Mouse (Mus musculus) midbrain, postnatal 0 days (tissue): Measurements from ENCODE around the gene Dnajc27. TPM values are rescaled to one million over a fixed set of nuclear protein-coding genes. Genes with fewer than 3 reads are reported as not detected.
A peak's percentile ranks its signal among the peaks of the same experiment; 100 is the strongest.

ENCODE experiments used
- ATAC-seq: fragments of 200-750 bp; cut with Nextera tagmentation; 2 replicates; pipeline ENCODE4 v1.8.0; 2017; ENCODE audit warnings: moderate number of reproducible peaks, mild to moderate bottlenecking, moderate TSS enrichment, moderate library complexity; ENCODE audit not compliant: low FRiP score
- DNase-seq: peaks from one replicate; pipeline ENCODE4 v3.0.0-alpha.2; 2015; ENCODE audit warnings: low spot score
- H3K27ac ChIP-seq: fragments of 300-500 bp; sonication (generic); 2 replicates; pipeline ENCODE4 v1.5.1; 2014; ENCODE audit warnings: low read depth, mild to moderate bottlenecking, low read length, mixed read lengths
- H3K27me3 ChIP-seq: fragments of 300-500 bp; sonication (generic); 2 replicates; pipeline ENCODE4 v1.6.1; 2014; ENCODE audit warnings: low read length, control low read depth, mixed read lengths; ENCODE audit not compliant: insufficient read depth
- H3K36me3 ChIP-seq: fragments of 300-500 bp; sonication (generic); 2 replicates; pipeline ENCODE4 v1.6.1; 2014; ENCODE audit warnings: low read length, control low read depth, mixed read lengths; ENCODE audit not compliant: insufficient read depth
- H3K4me1 ChIP-seq: fragments of 300-500 bp; sonication (generic); 2 replicates; pipeline ENCODE4 v1.6.1; 2014; ENCODE audit warnings: mild to moderate bottlenecking, control low read depth, antibody characterized with exemption, low read length, mixed read lengths; ENCODE audit not compliant: insufficient read depth
- H3K4me2 ChIP-seq: fragments of 300-500 bp; sonication (generic); 2 replicates; pipeline ENCODE4 v1.6.1; 2014; ENCODE audit warnings: low read depth, mild to moderate bottlenecking, low read length, mixed read lengths; ENCODE audit not compliant: poor library complexity, severe bottlenecking
- H3K4me3 ChIP-seq: fragments of 300-500 bp; sonication (generic); 2 replicates; pipeline ENCODE4 v1.5.1; 2014; ENCODE audit warnings: low read depth, mild to moderate bottlenecking, low read length, moderate library complexity
- H3K9ac ChIP-seq: fragments of 300-500 bp; sonication (generic); replicated peaks from 2 replicates; pipeline ENCODE4 v1.6.1; 2014; ENCODE audit warnings: mild to moderate bottlenecking, low read length, moderate library complexity, mixed read lengths; ENCODE audit not compliant: poor library complexity, severe bottlenecking
- H3K9me3 ChIP-seq: fragments of 300-500 bp; sonication (generic); 2 replicates; pipeline ENCODE4 v1.6.1; 2016; ENCODE audit warnings: low read length, control low read depth
- CTCF ChIP-seq: IDR thresholded peaks from 2 replicates; pipeline ENCODE4 v1.5.1; 2016; ENCODE audit warnings: antibody characterized with exemption, mild to moderate bottlenecking
- WGBS: fragments of 180-500 bp; shearing (Covaris S2); extraction: QIAGEN DNeasy Blood & Tissue Kit; methylation state at CpG from one replicate; pipeline ENCODE4 v1.1.7; 2014; 5-methylcytosine and 5-hydroxymethylcytosine counted together
- polyA plus RNA-seq: library from polyadenylated mRNA; unstranded; fragments of >200 nt; fragmentation: Nextera tagmentation; extraction: Ambion mirVana; gene quantifications from 2 replicates; pipeline ENCODE4 v1.2.1, GENCODE M21; 2015
- total RNA-seq: library from RNA; depleted of rRNA; stranded (reverse); fragments of >200 nt; gene quantifications from 2 replicates; pipeline ENCODE4 v1.2.3, GENCODE M21; 2014; rRNA removed

The Dnajc27 gene
- total RNA-seq, result 51.9 and 54.3 TPM in 2 replicates
- polyA plus RNA-seq, result 26.1 and 28.0 TPM in 2 replicates

DNA sequence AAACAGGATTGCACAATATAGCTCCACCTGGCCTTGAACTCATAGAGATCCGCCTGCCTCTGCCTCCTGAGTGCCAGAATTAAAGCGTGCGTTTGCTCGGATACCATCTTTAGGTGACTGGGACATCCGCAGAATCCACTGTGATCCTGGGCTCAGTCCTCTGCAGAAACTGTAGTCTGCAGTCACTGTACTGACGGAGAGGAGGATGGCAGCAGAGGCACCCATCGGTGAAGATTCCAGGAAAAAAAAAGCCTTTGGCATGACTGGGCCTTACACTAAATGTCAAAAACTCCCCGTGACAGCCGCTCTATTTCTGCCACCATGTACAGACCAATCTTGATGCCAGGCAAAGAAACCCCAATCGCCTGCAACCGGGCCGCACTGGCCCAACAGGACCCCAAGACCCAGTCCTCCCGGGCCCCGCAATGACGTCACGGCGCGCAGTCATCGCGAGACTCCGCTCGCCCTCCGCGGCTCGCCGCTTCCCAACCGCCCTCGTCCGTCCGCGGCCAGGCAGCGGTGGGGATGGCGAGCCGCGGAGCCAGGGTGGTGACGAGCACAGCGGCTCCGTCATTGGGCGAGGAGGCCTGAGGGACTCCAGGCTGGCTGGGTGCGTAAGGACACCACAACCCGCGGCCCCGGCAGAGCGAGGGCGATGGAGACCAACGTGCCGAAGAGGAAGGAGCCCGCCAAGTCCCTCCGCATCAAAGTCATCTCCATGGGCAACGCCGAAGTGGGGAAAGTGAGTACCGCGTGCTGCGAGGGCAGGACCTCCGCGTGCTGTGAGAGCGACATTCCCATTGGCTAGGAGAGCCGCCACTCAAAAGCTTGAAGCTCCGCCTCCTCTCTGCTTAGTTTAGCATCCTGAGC lies at the start of gene Dnajc27:
Gene Dnajc27 (plus strand): TSS at position 452 of the 870 bp plus-strand sequence.
- DNase-seq (peak; percentile 96), ATAC-seq (peak; percentile 96)
- TF ChIP-seq CTCF, result no peak; the same call in 1 of the 2 replicates
- 5% methylated on average over 58 of the region's 59 CpGs for WGBS
- H3K4me3 ChIP-seq, result peak within 1 kb of the TSS; percentile 52
- no peaks in the 10 kb centered on the region for H3K27me3 ChIP-seq
- H3K4me1 ChIP-seq, result no peaks in the 10 kb centered on the region; the same call in 1 of the 2 replicates
- H3K36me3 ChIP-seq, result peaks cover 9% of the 10 kb centered on the region
- H3K27ac ChIP-seq, result peak within 1 kb of the TSS; percentile 96
- H3K9me3 ChIP-seq, result no peaks in the 10 kb centered on the region
- peak within 1 kb of the TSS; percentile 63 for H3K4me2 ChIP-seq
- H3K9ac ChIP-seq, result peak within 1 kb of the TSS; percentile 76

DNA sequence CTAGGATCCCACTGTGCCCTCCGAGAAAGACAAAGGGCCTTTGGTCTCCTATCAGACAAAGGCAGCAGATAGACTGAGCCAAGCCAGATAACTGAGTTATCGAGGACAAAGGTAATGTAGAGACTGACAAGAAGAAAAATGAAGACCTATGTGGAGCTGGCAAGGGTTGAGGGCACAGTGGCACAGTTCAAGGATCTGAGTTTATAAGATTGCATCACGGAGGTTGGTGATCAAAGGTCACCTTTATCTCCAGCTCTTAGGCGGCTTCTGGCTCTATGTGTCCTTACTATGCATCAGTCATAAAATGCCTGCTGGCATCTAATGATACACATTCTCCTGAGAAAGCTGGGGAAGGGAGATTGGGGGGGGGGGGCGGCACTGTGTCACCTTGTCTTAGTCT lies 46.2 kb upstream of the Dnajc27 start:
- no peak overlapping the region for H3K4me2 ChIP-seq
- H3K9ac ChIP-seq, result no peak overlapping the region
- no peaks in the 10 kb centered on the region for H3K9me3 ChIP-seq
- WGBS, result 88% methylated on average over 5 of the region's 5 CpGs
- ATAC-seq (no peak), DNase-seq (no peak)
- no peaks in the 10 kb centered on the region for H3K36me3 ChIP-seq
- H3K27me3 ChIP-seq, result no peaks in the 10 kb centered on the region
- H3K27ac ChIP-seq, result no peak overlapping the region
- TF ChIP-seq CTCF, result no peak
- H3K4me3 ChIP-seq, result no peak overlapping the region
- peaks cover 10% of the 10 kb centered on the region for H3K4me1 ChIP-seq

DNA sequence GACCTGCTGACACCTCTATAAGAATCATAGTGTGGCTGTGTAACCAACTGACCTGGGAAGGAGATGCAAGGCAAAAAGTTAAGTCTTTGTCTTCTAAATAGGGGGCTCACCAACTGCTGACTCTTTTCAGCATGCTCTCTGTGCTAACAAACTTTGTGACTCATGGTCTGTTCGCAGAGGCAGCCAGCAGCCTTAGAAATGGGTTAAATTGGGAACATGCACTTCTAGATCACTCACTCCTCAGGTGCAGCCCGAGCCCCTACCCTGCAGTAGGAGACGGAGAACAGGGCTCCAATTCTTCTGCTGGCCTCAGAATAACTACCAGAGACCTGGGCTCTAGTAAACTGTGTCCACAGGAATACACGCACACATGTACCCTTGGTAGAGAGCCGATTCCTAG lies 44.9 kb upstream of the Dnajc27 start:
- peak overlapping the region; percentile 74; the same call in 1 of the 2 replicates for H3K27ac ChIP-seq

DNA sequence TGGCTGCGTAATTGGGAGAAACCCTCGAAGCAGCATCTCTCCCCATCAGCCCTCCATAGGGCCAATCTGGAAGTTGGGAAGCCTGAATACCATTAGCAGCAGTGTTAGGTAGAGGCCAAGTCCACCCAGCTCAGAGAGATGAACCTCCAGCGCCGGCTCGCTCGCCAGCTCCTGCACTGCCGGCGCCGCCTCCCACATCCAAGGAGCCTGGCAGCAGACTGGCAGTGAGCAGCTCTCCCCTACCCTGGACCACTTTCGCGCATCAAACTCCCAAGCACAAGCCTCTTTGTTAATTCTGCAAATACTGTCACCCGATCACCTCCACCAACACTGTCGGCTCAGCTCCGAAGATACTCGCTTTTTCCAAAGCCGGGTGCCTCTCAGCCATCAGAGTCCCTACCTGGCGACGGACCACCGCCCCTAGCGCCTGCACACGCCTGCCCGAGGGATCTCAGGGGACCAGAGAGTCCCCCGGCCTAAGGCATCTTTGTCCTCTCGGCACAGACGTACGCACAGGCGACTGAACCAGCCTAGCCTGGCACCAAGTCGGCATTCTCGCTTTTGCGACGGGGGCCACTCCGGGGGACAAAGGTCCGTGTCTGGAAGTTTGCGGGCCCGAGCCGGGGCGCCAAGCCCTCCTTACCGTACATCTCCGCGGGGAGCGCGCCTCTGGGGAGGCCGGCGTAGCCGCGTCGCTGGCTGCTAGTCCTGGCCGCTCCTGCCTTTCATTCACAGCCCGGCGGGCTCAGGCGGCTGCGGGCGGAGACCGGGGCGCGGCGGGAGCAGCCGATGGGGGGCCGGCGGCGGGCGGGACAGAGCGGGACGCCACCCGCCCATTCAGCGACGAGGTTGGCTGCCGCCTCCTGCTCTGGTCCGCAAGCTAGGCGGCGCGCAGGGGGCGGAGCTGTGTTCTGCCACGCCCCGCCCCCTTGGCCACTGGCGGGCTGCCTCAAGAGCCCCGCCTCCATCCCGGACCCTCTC lies 44.0 kb upstream of the Dnajc27 start, which contains the start of gene Efr3b:
Gene Efr3b (minus strand): TSS at position 855 of the 981 bp plus-strand sequence.
- H3K27ac ChIP-seq, result peak within 1 kb of the TSS; percentile 74
- peak within 1 kb of the TSS; percentile 82 for H3K9ac ChIP-seq
- no peaks in the 10 kb centered on the region for H3K27me3 ChIP-seq
- H3K4me1 ChIP-seq, result peaks cover 10% of the 10 kb centered on the region
- no peaks in the 10 kb centered on the region for H3K36me3 ChIP-seq
- peak within 1 kb of the TSS; percentile 88 for H3K4me3 ChIP-seq
- peak within 1 kb of the TSS; percentile 55 for H3K4me2 ChIP-seq
- ATAC-seq (peak; percentile 90), DNase-seq (peak; percentile 94)
- WGBS, result under 1% methylated on average over 65 of the region's 78 CpGs
- peak; percentile 50 for TF ChIP-seq CTCF
- H3K9me3 ChIP-seq, result no peaks in the 10 kb centered on the region

More for the DNA sequence above, 44.9 kb upstream of the Dnajc27 start:
- peaks cover 10% of the 10 kb centered on the region for H3K4me1 ChIP-seq
- TF ChIP-seq CTCF, result no peak
- H3K4me2 ChIP-seq, result peak overlapping the region; percentile 55
- H3K9me3 ChIP-seq, result no peaks in the 10 kb centered on the region
- peak overlapping the region; percentile 82 for H3K9ac ChIP-seq
- H3K4me3 ChIP-seq, result peak overlapping the region; percentile 88
- 11% methylated on average over 5 of the region's 5 CpGs for WGBS
- no peaks in the 10 kb centered on the region for H3K36me3 ChIP-seq
- H3K27me3 ChIP-seq, result no peaks in the 10 kb centered on the region
- DNase-seq, result no peak
- no peak for ATAC-seq

DNA sequence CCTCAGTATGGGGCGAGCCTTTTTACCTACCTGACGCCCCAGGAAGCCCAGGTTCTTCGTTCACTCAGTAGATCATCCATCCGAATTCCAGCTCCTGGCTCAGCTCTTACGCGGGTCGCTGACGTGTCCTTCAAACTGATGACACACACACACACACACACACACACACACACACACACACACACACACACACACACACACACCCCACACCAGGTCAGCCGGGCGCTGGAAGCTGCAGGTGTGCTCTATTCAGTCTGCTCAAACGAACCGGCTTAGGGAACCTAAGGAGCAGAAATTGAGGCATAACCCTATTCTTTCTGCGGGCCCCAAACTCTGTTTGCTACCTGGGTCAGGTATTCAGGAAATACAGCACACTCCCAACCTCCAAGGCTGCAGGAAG lies 43.3 kb upstream of the Dnajc27 start:
- Histone ChIP-seq H3K4me2 (peak overlapping the region; percentile 55), H3K36me3 (no peaks in the 10 kb centered on the region), H3K4me3 (peak overlapping the region; percentile 88), H3K27ac (peak overlapping the region; percentile 74), H3K27me3 (no peaks in the 10 kb centered on the region), H3K9ac (peak overlapping the region; percentile 82), H3K9me3 (no peaks in the 10 kb centered on the region), H3K4me1 (peaks cover 10% of the 10 kb centered on the region)
- TF ChIP-seq CTCF, result no peak
- DNase-seq (no peak), ATAC-seq (no peak; the same call in none of the 2 replicates)
- 4% methylated on average over 13 of the region's 13 CpGs for WGBS
